In the genomic region with DNA sequence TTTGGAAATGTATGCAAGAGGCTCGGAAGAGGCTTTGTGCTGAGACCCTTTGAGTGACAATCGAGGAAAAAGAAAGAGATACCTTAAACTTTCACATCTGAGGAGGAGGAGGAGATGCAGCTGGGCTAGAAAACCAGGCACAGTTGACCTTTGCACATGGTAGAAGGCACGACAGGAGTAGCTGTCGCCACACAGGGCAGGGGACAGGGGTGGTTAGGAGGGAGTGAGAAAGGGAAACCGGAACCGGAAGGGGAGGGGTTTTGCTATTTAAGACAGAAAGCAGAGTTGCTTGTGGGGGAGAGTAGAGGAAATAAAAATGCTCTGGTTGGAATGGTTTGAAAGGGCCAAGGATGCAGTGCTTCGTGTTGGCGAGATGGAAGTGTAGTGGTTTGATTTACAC, we compare ENCODE assay signal across 32 mouse cellular contexts. TPM values are rescaled to one million over a fixed set of nuclear protein-coding genes. Genes with fewer than 3 reads are reported as not detected.
DNase-seq lines count a peak whose midpoint lies in the region; ATAC-seq and TF ChIP-seq lines count a peak whose summit lies in the region.
"Had no signal": no experiment of that assay in that cellular context is flagged by ENCODE, and none has a peak within 500 bp of the region (broad histone marks: within the 10 kb centered on the region; RNA-seq: fewer than 3 reads in every experiment).

No protein-coding gene starts in this region.

- no peaks in the 10 kb centered on the region for H3K36me3 ChIP-seq in intestine, postnatal 0 days (ENCODE audit: control insufficient read depth, insufficient read depth)
- no peaks in the 10 kb centered on the region for H3K36me3 ChIP-seq in stomach, postnatal 0 days (ENCODE audit: control insufficient read depth, insufficient read depth, low read length)
- H3K36me3 ChIP-seq: embryonic facial prominence, embryonic 10.5 days; embryonic facial prominence, embryonic 13.5 days; forebrain, embryonic 12.5 days; forebrain, embryonic 15.5 days; heart, embryonic 12.5 days; hindbrain, embryonic 10.5 days had no signal

- H3K9ac ChIP-seq in intestine, postnatal 0 days (ENCODE audit: low read depth, low read length), result no peak overlapping the region
- H3K9ac ChIP-seq in stomach, postnatal 0 days (ENCODE audit: low read length), result no peak overlapping the region
- H3K9ac ChIP-seq: embryonic facial prominence, embryonic 13.5 days; forebrain, embryonic 12.5 days; forebrain, embryonic 15.5 days; heart, embryonic 12.5 days; hindbrain, embryonic 14.5 days had no signal

- H3K9me3 ChIP-seq in intestine, postnatal 0 days (ENCODE audit: control insufficient read depth), result no peaks in the 10 kb centered on the region
- H3K9me3 ChIP-seq in stomach, postnatal 0 days (ENCODE audit: control insufficient read depth, low read length), result no peaks in the 10 kb centered on the region
- H3K9me3 ChIP-seq: embryonic facial prominence, embryonic 13.5 days; forebrain, embryonic 12.5 days; forebrain, embryonic 15.5 days; heart, embryonic 12.5 days; hindbrain, embryonic 10.5 days had no signal

- 41% methylated on average over 8 of the region's 8 CpGs for WGBS in intestine, postnatal 0 days
- 42% methylated on average over 8 of the region's 8 CpGs for WGBS in stomach, postnatal 0 days

- no peak for TF ChIP-seq CTCF in intestine, postnatal 0 days (IDR thresholded peaks at IDR 0.05; ENCODE audit: low read depth)
- no peak for TF ChIP-seq CTCF in stomach, postnatal 0 days (IDR thresholded peaks at IDR 0.05; ENCODE audit: low read depth)

- ATAC-seq in granulocyte monocyte progenitor cell, adult 5-6 weeks (replicated peaks; ENCODE audit: poor library complexity, severe bottlenecking), result peak; percentile 56; the same call in 1 of the 2 replicates
- peak; percentile 69 for ATAC-seq in intestine, postnatal 0 days
- ATAC-seq in stomach, postnatal 0 days (ENCODE audit: low FRiP score, low TSS enrichment), result no peak
- ATAC-seq: forebrain, embryonic 15.5 days; hindbrain, postnatal 0 days; inflammation-experienced regulatory T-cells, adult 6 months had no signal

- DNase-seq in urinary bladder, postnatal 25 days (ENCODE audit: low spot score), result peak; percentile 8
- DNase-seq in urinary bladder, postnatal 4 days (ENCODE audit: low spot score in 2 of 2), result no peak
- DNase-seq in stomach, postnatal 0 days (ENCODE audit: low spot score), result no peak
- DNase-seq in gastrocnemius, adult 18-20 months (ENCODE audit: low spot score), result no peak
- DNase-seq in kidney, postnatal 36 days, result no peak
- no peak for DNase-seq in layer of hippocampus, adult 9-10 months (ENCODE audit: low spot score)
- DNase-seq: adrenal gland, adult 2 months; adrenal gland, postnatal 14 days; cerebellum, adult 11 months; cerebellum, adult 2 months; cerebellum, adult 9-11 months; cerebellum, postnatal 25 days; embryo, embryonic 11 days; gastrocnemius, postnatal 10 days; gastrocnemius, postnatal 36 days; heart, adult 11 months had no signal

- no peaks in the 10 kb centered on the region for H3K27me3 ChIP-seq in intestine, postnatal 0 days (replicated peaks; ENCODE audit: control insufficient read depth, insufficient read depth, low read length)
- H3K27me3 ChIP-seq in stomach, postnatal 0 days (ENCODE audit: control insufficient read depth, insufficient read depth, low read length), result no peaks in the 10 kb centered on the region
- H3K27me3 ChIP-seq: embryonic facial prominence, embryonic 13.5 days; forebrain, embryonic 12.5 days; forebrain, embryonic 15.5 days; heart, embryonic 12.5 days had no signal

- H3K4me2 ChIP-seq in intestine, postnatal 0 days (replicated peaks; ENCODE audit: low read depth), result peak overlapping the region; percentile 28; the same call in 1 of the 2 replicates
- H3K4me2 ChIP-seq in stomach, postnatal 0 days (replicated peaks; ENCODE audit: low read depth), result 0 out of 2 replicates have a peak overlapping the region, but pooled peaks have one; percentile 5
- H3K4me2 ChIP-seq: embryonic facial prominence, embryonic 13.5 days; forebrain, embryonic 12.5 days; forebrain, embryonic 15.5 days; heart, embryonic 12.5 days; hindbrain, embryonic 14.5 days had no signal

- no peak for TF ChIP-seq EP300 in stomach, postnatal 0 days (optimal IDR thresholded peaks at IDR 0.05)

- no peak overlapping the region for H3K4me3 ChIP-seq in intestine, postnatal 0 days (ENCODE audit: low read depth, low read length)
- H3K4me3 ChIP-seq in stomach, postnatal 0 days (ENCODE audit: low read depth, low read length), result no peak overlapping the region; the same call in 1 of the 2 replicates
- H3K4me3 ChIP-seq: embryonic facial prominence, embryonic 10.5 days; embryonic facial prominence, embryonic 13.5 days; erythroblast, embryonic 14.5 days; forebrain, embryonic 12.5 days; forebrain, embryonic 15.5 days; heart, embryonic 12.5 days; hindbrain, embryonic 10.5 days had no signal

- no peaks in the 10 kb centered on the region for H3K4me1 ChIP-seq in intestine, postnatal 0 days (replicated peaks; ENCODE audit: control insufficient read depth, insufficient read depth, low read length)
- no peaks in the 10 kb centered on the region for H3K4me1 ChIP-seq in stomach, postnatal 0 days (replicated peaks; ENCODE audit: control insufficient read depth, insufficient read depth)
- H3K4me1 ChIP-seq: embryonic facial prominence, embryonic 10.5 days; embryonic facial prominence, embryonic 13.5 days; forebrain, embryonic 12.5 days; forebrain, embryonic 15.5 days; hindbrain, embryonic 10.5 days had no signal

- no peak overlapping the region for H3K27ac ChIP-seq in intestine, postnatal 0 days (ENCODE audit: low read depth, low read length)
- H3K27ac ChIP-seq in stomach, postnatal 0 days (replicated peaks), result no peak overlapping the region
- H3K27ac ChIP-seq: embryonic facial prominence, embryonic 10.5 days; embryonic facial prominence, embryonic 13.5 days; forebrain, embryonic 12.5 days; forebrain, embryonic 15.5 days; hindbrain, embryonic 10.5 days; hindbrain, embryonic 14.5 days; hindbrain, postnatal 0 days had no signal

RNA-seq across cellular contexts. Expression of a gene that starts 9.4 kb away (rescaled TPM):
- not detected in 2 replicates for total RNA-seq in granulocyte monocyte progenitor cell, adult 5-6 weeks (2014; fragmentation: Nextera tagmentation)
- not detected in 2 replicates for total RNA-seq in granulocyte monocyte progenitor cell, adult 5-6 weeks (2017)
- polyA plus RNA-seq in intestine, postnatal 0 days (2015; fragmentation: Nextera tagmentation; extraction: Ambion mirVana), result 0.21 TPM in 1 of 2 replicates, not detected in the other
- polyA plus RNA-seq in stomach, postnatal 0 days (2015; fragmentation: Nextera tagmentation; extraction: Ambion mirVana), result not detected in 2 replicates
- 10 to 100 TPM in 1 of 2 experiments, under 1 TPM in 1; 0.73 to 14.0 TPM for total RNA-seq in gastrocnemius, adult 18-20 months (2021)
- total RNA-seq: adrenal gland, postnatal 14 days; common myeloid progenitor, adult 5-6 weeks; ES-E14; gastrocnemius, postnatal 10 days; heart, postnatal 25 days; hindbrain, postnatal 0 days had no signal
- polyA plus RNA-seq: cerebellum, adult 2 months; embryonic facial prominence, embryonic 10.5 days; embryonic facial prominence, embryonic 13.5 days; erythroblast, embryonic 14.5 days; forebrain, embryonic 12.5 days; forebrain, embryonic 15.5 days; heart, embryonic 12.5 days; heart, embryonic 16.5 days; hindbrain, embryonic 10.5 days; hindbrain, embryonic 14.5 days; inflammation-experienced regulatory T-cells, adult 6 months had no signal

RNA-seq across cellular contexts. Expression of a gene that starts 51.0 kb away (rescaled TPM):
- 133 and 160 TPM in 2 replicates for total RNA-seq in granulocyte monocyte progenitor cell, adult 5-6 weeks (2014; fragmentation: Nextera tagmentation)
- total RNA-seq in granulocyte monocyte progenitor cell, adult 5-6 weeks (2017), result 93.7 and 185 TPM in 2 replicates
- polyA plus RNA-seq in intestine, postnatal 0 days (2015; fragmentation: Nextera tagmentation; extraction: Ambion mirVana), result 781 and 782 TPM in 2 replicates
- polyA plus RNA-seq in stomach, postnatal 0 days (2015; fragmentation: Nextera tagmentation; extraction: Ambion mirVana), result 563 and 579 TPM in 2 replicates
- total RNA-seq in gastrocnemius, adult 18-20 months (2021), result 10 to 100 TPM; 23.7 to 75.9 TPM
